Mouse (Mus musculus): ENCODE measurements around the gene Gm6882.
"Not testable (repeated sequence)": the region's sequence is repeated elsewhere in the genome, so short reads cannot be mapped to it uniquely, and the experiment has no call there.

Gm6882 gene

DNA sequence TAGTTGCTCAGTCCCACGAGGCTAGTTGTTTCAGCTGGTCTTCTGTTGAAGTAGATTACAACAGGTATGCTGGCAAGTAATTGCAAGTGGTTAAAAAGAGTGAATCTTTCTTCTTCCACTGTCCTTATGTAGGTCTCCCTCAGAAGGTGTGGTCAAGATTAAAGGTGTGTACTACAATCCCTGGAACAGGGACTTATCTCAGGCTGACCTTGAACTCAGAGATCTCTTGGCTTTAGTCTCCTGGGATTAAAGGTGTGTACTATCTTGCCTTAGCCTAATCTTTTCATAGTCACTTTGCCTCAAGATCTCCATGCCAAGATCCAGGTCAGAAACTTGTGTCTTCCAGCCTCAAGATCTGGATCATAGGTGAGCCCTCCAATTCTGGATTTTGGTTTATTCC is at the start of gene Gm6882:
Gene Gm6882 (minus strand): TSS at position 101 of the 400 bp plus-strand sequence.
- not testable (repeated sequence) for DNase-seq (ENCODE audit: extremely low spot score)
